Mouse (Mus musculus) spleen, embryonic (tissue): Measurements from ENCODE around the gene Apoa4.

Experiments
- CTCF ChIA-PET: fragments of 350-600 bp; sonication (Branson Sonifier 250); formaldehyde crosslinking; loops from one replicate; lab custom pipeline; 2022; lab: Charles Lee

Gene Apoa4

GRCm38 (mm10) chr9:46240526-46241153, at the start of gene Apoa4:
Apoa4 (plus strand) TSS chr9:46240696.
- CTCF ChIA-PET: no interaction called here

- CTCF ChIA-PET: interaction anchor here (0.5 to 1.5 kb wide), 3 partner anchors 139 to 286 kb away, joined by 3 read pairs; partner anchors contain the start of genes Pafah1b2 and Sik3
Measured at GRCm38 (mm10) chr9:46191234-46191633, 49.3 kb upstream of the Apoa4 start.

GRCm38 (mm10) chr9:46191644-46192043, 48.9 kb upstream of the Apoa4 start:
- CTCF ChIA-PET: interaction anchor here (0.5 to 1.5 kb wide), 3 partner anchors 139 to 286 kb away, joined by 3 read pairs; partner anchors contain the start of genes Pafah1b2 and Sik3

- CTCF ChIA-PET: interaction anchor here (0.6 kb wide), 1 partner anchor 17 kb away, joined by 3 read pairs; no protein-coding TSS in a partner anchor
Measured at GRCm38 (mm10) chr9:46192642-46193041, 47.9 kb upstream of the Apoa4 start.

- CTCF ChIA-PET: no interaction called here
Measured at GRCm38 (mm10) chr9:46194809-46195208, 45.7 kb upstream of the Apoa4 start.

- CTCF ChIA-PET: no interaction called here
Measured at GRCm38 (mm10) chr9:46196699-46197169, 43.8 kb upstream of the Apoa4 start.

GRCm38 (mm10) chr9:46198461-46198860, 42.0 kb upstream of the Apoa4 start:
- CTCF ChIA-PET: no interaction called here

GRCm38 (mm10) chr9:46198936-46199335, 41.6 kb upstream of the Apoa4 start:
- CTCF ChIA-PET: no interaction called here

- CTCF ChIA-PET: no interaction called here
Measured at GRCm38 (mm10) chr9:46199609-46200008, 40.9 kb upstream of the Apoa4 start.

GRCm38 (mm10) chr9:46206834-46207500, 33.5 kb upstream of the Apoa4 start:
- CTCF ChIA-PET: no interaction called here

GRCm38 (mm10) chr9:46207501-46207869, 33.0 kb upstream of the Apoa4 start:
- CTCF ChIA-PET: no interaction called here

- CTCF ChIA-PET: no interaction called here
Measured at GRCm38 (mm10) chr9:46208401-46208974, 32.0 kb upstream of the Apoa4 start.

GRCm38 (mm10) chr9:46210473-46210872, 30.0 kb upstream of the Apoa4 start:
- CTCF ChIA-PET: interaction anchor here (0.6 kb wide), 1 partner anchor 104 kb away, joined by 5 read pairs; no protein-coding TSS in a partner anchor

GRCm38 (mm10) chr9:46214276-46214675, 26.2 kb upstream of the Apoa4 start:
- CTCF ChIA-PET: no interaction called here

- CTCF ChIA-PET: no interaction called here
Measured at GRCm38 (mm10) chr9:46214946-46215337, 25.6 kb upstream of the Apoa4 start.

- CTCF ChIA-PET: interaction anchor here (0.6 kb wide), 1 partner anchor 22 kb away, joined by 6 read pairs; no protein-coding TSS in a partner anchor
Measured at GRCm38 (mm10) chr9:46215338-46216322, 24.9 kb upstream of the Apoa4 start.

- CTCF ChIA-PET: no interaction called here
Measured at GRCm38 (mm10) chr9:46216744-46217470, 23.6 kb upstream of the Apoa4 start.

GRCm38 (mm10) chr9:46218176-46218575, 22.3 kb upstream of the Apoa4 start:
- CTCF ChIA-PET: no interaction called here

- CTCF ChIA-PET: interaction anchor here (0.5 kb wide), 1 partner anchor 222 kb away, joined by 3 read pairs; no protein-coding TSS in a partner anchor
Measured at GRCm38 (mm10) chr9:46223090-46223489, 17.4 kb upstream of the Apoa4 start.

GRCm38 (mm10) chr9:46224101-46224500, 16.4 kb upstream of the Apoa4 start:
- CTCF ChIA-PET: interaction anchor here (0.7 kb wide), 1 partner anchor 66 kb away, joined by 3 read pairs; no protein-coding TSS in a partner anchor
